Mouse (Mus musculus): ENCODE measurements at regions not wholly inside any gene's neighbourhood (a gene's known extent, or its start where the extent isn't known, plus 50 kb on each side); places are given as distances from the start of the nearest gene placed in this dataset.

DNA sequence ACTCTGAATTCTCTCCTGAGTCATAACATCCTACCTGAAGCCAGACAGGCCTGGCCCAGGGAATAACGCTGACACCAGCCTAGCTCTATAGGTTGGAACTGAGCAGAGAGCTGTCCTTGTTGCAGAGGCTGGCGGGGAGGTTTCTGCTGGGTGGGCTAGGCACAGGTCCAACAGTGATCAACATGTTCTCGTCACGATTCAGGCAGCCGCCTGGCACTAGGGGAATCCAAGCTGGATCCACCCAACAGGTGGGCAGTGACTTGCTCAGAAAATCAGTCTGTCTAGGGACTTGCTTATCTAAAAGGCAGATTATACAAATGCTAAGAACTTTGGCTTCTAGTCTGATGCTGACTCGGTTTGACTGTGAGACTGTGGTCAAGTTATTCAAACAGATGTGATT, 648.2 kb downstream of the Inhba start:
- in situ Hi-C loops (cut with MboI, MseI): loop anchor here (5.0 kb wide), 1 partner anchor 77 kb away; no protein-coding TSS in a partner anchor

DNA sequence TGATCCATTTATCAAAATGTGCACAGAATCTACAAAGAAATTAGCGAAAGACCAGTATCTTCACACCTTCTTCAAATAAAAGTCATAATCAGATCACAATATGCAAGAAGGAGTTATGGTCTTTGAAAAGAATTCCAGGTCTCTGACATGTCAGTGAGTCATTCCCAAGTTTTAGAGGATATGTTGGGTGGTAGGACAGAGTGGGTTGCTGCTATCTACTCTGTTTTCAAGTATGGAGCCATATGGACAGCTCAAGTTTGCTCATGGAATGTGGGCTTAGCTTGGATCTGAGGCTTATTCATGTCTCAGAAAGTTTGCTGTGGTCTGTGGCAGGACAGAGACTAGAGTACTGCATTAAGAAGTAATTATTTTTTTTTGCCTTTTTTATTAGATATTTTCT, 657.0 kb downstream of the Inhba start:
- in situ Hi-C loops (cut with MboI, MseI): no loop called here

DNA sequence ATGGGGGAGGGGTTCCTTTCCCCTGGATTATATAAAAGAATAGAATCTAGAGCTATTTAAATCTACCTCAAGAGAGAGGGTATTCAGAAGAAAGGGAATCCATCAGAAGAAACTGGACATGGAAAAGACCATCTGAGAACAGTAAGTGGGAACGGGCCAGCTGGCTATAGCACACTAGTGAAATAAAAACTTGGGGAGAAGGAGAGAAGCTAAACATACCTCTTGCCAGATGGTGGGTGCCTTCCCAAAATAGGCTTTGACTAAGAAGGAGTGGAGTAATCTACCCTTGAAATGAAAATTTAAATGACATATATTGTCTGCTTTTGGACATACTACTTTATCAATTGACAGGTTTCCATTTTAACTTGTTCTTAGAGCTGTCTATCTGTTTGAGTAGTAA, 657.6 kb downstream of the Inhba start:
- in situ Hi-C loops (cut with MboI, MseI): no loop called here

DNA sequence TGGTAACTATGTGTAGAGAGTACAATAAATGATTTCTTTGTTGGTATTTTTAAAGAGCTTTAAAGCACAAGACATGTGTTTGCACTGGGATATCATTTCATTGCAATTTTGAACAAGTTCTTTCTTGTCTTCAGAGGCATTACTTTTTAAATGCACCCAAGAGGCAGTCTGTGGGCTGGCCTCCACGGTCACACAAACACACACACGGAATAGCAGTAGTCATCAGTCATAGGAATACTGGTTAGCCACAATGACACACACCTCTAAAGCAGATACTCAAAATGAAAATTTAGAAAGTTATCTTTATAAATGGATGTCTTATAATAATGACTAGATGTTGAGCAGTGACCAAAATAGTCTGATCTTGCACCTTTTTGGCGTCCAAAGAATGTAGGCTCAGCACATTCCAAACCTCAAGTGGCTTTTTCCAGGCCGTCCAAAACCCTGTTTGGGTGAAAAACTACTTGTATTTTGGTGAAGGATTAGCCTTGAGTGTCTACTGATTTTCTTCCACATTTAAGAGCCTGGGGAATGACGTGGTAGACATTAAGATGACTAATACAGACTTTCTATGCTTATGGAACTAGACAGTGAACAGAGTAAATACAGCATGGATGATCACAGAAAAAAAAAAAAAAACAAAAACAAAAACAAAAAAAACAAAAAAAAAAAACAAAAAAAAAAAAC, 658.5 kb downstream of the Inhba start:
- in situ Hi-C loops (cut with MboI, MseI): no loop called here

DNA sequence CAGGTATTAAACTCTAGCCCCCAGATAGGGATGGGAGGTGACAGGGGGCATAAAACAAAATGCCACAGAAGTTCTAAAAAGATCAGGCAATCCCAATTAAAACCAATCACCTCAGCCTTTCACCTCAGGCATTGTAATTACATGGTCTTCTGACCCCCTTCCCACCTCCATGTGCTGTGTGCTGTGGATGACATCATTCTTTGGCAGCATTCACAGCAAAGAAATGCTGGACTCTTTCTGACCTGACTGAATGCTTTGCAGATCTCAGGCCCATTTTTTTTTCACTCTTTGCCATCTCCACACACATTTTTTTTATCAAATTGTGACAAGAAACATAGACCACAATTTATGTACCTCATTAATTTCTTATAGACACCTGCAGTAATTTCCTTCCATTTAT, 659.1 kb downstream of the Inhba start:
- in situ Hi-C loops (cut with MboI, MseI): no loop called here

DNA sequence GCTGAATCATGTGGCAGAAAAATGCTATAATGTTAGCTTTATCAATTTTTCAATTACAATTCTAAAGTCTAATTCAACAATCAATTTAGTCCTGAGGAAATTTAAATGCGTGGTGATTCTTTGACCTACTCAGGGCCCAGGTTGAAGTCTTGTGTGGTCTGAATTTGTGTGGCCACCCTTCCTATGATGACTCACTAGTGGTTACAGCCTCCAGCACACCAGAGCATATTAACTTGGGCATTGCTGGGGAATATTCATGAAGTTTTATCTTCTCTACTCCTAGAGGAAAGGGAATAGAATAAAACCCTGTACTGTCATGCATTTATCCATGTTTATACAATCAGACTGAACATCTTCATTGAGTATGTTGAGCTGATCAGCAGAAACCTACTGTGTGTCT, 665.2 kb downstream of the Inhba start:
- in situ Hi-C loops (cut with MboI, MseI): no loop called here

DNA sequence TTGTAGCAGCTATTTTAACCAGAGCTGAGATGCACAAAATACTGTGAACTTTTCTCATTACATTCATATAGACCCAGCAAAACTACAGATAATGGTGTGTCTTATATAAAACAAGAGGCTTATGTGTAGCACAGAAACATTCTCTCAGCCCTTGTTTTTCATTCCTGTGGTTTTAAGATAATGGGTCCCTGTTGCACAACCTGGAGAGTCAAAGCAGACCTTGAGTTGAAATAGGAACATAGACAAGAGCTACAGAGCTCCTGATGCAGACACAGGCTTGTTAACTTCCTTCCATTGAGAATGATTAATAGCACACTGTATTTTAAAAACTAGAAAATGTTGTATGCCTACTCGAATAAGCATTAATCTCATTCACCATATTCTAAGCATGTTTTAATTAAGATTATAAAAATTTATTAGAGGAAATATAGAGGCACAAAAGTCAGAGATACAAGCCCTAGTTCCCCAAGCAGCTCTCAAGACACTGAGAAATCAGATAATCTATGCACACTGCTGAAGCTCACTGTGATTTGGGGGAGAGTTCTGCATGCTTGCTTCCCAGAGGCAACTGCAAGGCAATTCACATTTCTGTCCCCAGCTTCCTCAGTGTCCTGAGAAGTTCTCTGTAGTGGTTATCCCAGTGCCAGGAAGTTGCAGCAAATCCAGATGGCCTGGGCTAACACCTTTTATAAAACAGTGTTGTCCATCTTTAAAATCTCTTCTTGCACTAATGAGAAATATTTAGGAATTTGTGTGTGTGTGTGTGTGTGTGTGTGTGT, 666.8 kb downstream of the Inhba start:
- in situ Hi-C loops (cut with MboI, MseI): no loop called here

DNA sequence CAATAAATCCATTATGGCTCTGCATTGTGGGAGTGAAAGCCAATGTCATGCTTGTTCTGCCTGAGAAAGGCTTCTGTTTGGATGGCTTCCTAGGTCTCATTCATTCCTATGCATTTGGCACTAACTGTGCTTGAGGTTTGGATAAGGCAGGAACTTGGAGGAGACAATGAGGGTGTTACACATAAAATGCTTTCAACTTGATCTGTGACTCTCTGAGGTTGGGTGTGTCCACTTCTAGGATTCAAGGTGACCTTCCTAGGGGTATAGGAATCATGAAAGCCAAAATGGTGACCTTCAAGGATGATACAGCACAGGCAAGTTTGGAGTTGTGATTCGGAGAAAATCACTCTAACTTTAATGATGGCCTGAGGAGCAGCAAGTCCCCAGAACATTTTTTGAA, 682.5 kb downstream of the Inhba start:
- in situ Hi-C loops (cut with MboI, MseI): no loop called here

DNA sequence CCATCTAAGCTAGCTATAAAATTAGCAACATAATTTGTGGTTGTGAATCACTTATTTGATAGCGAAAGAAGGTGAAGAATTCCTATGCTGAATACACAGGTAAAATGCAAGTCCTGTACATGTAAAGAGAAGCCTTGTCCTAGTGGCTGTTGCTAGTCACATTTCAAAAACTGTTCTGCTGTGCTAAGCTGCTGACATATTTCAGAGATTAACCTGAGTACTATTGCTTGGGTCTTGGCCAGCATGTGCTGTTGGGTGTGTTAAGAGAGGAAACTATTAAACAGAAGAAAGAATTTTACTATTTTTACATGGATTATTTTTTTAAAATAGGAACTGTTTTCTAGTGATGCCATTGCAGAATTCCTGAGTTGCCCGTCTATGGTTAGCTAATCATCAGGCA, 689.3 kb downstream of the Inhba start:
- in situ Hi-C loops (cut with MboI, MseI): no loop called here

DNA sequence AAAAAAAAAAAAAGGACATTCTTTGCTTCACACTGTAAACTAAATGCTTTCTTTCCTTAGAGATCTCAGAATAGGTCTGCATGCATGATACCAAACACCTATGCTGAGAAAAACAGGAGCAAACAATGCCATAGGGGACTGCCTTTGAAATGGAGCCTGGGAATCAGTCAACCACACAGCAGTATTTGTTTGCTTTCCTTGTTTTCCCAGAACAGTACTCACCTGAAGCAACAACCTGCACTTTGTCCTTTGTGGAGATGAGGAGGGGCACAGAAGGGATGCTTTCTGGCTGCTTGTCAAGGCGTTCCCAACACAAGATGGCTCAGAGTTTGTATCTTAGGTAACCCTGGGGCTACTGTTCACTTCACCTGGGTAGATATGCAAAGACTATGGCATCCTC, 690.5 kb downstream of the Inhba start:
- in situ Hi-C loops (cut with MboI, MseI): no loop called here

DNA sequence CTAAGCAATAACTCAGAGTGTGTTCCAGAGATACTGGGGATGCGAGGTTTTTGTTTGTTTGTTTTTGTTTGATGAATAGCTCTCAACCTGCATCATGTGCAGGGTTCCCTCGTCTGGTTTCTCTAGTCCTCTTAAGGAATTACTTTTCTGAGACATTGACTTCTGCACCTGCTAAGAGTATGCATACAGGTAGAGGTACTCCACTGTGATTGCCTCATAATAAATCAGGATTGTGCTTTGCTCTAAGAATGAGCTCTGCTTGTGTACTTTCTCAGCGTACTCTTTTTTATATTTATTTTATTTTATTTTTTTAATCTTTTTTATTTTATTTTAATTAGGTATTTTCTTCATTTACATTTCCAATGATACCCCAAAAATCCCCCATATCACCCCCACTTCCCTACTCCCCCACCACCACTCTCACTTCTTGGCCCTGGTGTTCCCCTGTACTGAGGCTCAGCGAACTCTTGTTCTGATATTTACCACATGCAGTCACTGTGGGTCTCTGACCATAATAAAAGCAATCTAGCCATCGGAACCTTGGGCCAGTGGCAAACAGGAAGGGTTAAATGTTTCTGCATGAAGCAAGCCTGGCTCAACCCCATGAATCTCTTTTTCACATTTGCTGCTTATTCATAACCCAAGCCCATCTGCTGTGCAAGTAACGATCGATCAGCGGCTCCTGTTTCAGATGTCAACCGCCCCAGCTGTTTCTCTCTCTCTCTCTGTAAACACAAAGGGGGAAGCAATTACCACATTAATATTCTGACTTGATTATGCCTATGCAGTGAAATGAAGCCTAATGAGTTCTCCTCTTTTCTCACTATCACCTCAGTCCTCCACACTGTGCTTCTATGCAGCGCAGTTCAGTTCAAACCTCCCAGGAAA, 693.8 kb downstream of the Inhba start:
- in situ Hi-C loops (cut with MboI, MseI): no loop called here

DNA sequence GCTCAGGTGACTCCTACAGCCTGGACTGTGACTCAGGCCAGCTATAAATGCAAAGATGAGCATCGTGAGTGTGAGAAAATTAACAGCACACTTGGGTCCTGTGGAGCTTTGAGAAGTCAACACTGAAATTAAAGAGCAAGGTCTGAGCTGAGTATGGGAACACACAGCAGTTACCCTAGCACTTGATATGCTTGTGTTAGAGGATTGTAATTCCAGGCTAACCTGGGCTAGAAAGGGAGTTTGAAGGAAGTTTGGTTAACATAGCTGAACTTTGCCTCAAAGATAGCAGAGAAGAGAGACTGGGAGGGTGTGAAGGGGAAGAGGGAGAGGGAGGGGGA, 694.4 kb downstream of the Inhba start:
- in situ Hi-C loops (cut with MboI, MseI): no loop called here

DNA sequence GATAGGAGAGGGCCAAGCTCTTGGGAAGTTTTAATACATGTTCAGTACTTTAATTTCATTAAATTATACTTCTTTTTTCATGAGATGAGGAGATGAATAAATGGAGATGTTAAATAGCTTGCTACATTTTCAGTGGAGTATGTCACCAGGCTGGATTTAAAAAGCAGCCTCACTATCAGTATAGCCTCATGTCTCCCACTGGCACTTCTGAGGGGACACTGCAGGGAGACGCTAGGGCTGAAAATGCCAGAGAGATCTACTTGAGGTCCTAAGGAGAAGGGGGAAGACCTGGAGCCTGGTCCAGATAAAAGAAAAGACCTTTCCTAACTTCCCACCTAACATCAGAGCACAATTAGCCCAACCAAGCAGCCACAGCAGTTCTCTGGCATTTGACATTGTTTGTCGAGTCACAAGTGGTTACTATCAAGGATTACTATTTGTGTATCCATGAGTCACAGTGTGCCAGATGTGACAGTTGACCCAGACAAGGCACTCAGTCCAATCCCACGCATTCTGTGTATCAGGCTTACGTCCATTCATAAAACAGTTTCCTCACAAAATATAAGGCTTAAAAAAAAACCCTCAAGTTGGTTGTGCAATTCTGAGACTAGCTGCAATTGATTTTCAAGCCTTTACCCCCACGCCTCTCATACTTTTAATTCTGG, 703.8 kb downstream of the Inhba start:
- in situ Hi-C loops (cut with MboI, MseI): no loop called here

DNA sequence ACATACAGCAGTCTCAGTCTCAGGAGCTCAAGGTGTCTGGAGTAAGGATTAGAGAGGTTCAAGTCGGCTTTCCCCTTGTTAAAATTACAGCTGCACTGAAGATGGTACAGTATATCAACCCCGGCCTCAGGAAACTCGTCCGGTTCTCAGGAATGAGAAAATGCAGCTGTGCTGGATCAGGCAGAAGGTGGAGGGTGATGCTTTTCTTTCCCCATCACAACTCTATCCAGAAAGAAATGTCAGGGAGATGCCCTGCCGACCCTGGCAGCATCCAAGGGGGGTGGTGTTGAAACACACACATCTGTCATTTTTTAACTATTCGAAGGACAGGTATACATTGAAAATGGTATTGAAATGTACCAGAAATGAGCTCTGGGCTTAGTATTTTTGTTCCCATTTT, 704.7 kb downstream of the Inhba start:
- in situ Hi-C loops (cut with MboI, MseI): no loop called here

DNA sequence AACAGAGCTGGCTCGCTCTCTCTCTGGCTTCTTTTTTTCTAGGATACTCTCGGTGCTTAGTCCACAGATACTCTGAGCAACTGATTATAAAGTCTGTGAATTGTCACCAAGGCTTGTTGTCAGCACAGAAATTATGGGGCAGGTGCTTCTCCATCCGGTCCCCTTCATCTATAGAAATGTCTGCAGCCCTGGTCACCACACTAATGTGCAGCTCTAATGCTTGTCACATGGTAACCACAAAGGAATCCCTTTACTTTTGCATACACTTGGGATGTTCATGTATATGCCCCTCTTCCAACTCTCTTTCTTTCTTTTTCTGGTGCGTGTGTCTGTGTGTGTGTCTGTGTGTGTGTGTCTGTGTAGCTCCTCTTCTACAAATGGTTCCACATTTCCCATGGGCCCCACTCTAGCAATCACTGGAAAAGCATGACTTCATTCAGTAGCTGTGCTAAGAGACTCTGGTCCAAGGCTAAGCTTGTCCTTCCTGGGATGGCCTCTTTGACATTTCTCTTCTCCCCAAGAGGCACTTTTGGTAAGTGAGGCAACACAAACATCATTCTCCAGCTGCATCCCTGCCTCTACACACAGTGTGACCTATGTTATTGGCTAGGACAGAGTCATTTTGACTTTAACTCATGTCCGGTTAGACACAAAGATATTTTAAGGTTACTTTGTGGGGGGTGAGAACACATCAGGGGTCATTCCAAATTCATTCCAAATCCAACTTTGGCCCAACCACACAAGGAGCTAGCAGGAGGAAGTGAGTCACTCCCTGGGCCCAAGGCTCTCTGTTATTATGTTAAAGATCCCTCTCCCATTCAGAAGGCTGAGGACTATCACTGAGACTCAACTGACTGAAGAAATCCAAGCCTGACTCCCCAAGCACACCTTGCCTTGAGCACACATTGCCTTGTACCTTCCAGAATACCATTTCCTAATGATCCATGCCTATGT, 705.4 kb downstream of the Inhba start:
- in situ Hi-C loops (cut with MboI, MseI): no loop called here

DNA sequence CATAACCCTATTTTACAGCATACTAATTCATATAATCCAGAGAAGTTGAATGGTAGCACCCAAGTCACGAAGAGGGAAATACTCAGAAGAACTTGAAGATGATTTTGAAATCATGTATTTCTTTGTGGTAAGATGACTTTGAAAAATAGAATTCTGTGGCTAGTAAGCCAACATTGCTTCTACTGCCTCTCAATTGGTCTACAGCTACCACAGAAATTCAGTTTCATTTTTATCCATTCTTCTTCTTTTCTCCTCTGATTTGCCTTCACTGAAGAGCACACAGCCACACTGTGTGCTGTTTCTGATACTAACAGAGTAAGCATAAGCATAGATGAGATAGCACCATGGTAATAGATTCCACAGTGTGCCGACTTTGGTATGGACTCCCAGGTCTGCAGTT, 708.4 kb downstream of the Inhba start:
- in situ Hi-C loops (cut with MboI, MseI): loop anchor here (10.0 kb wide), 1 partner anchor 165 kb away; no protein-coding TSS in a partner anchor

DNA sequence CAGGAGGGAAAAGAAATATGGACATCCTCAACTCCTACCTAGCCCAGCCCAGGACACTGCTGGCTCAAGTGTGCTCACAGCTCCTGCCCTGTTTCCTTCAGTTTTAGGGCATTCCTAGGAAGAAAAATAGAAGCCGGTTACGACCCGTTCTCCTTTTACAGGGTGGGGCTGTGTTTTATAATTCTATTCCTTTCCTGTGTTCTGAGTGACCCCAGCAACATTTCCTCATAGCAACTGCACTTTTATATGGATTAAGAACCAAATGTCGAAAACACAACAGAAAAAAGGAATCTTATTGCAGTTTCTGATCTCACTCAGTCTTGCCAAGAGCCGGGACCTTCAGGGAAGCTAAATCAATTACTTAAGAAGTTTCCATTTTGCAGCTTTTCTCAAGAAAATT, 713.7 kb downstream of the Inhba start:
- in situ Hi-C loops (cut with MboI, MseI): loop anchor here (10.0 kb wide), 1 partner anchor 171 kb away; no protein-coding TSS in a partner anchor

DNA sequence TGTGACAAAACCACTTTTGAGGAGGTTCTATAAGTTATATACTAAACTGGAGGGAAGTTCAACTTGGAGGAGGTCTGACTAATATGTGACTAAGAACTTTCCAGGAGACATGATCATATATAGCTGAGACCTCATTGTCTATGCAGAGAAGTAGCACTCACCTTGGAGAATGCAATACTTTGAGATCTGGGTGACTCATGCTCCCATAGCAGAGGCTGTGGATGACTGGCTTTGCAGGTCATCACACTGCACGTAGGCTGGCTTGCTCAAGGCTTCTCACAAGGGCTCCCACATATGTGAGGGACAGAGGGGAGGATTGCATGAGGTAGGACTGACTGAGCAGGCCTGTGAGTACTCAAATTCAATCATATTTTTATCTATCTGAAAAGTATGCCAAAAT, 726.7 kb downstream of the Inhba start:
- in situ Hi-C loops (cut with MboI, MseI): loop anchor here (5.0 kb wide), 1 partner anchor 81 kb away; no protein-coding TSS in a partner anchor

DNA sequence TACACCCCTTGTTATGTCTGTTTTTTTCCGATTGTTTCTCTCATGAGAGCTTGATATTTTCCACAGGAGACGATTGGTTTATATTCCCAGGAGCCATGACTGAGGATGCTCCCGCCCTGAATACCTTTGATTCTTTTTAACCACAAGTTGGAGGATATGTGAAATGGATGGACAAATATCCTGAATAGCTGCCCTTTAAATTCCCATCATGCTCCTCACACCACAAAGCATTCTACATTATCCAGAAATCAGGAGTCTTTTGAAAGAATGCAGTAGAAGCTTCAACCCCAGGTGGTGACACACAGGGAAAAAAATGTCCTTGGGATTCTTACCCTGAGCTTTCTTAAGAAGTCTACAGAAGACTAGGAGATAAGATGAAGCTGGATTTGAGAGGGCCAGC, 727.9 kb downstream of the Inhba start:
- in situ Hi-C loops (cut with MboI, MseI): loop anchor here (5.0 kb wide), 1 partner anchor 82 kb away; no protein-coding TSS in a partner anchor

DNA sequence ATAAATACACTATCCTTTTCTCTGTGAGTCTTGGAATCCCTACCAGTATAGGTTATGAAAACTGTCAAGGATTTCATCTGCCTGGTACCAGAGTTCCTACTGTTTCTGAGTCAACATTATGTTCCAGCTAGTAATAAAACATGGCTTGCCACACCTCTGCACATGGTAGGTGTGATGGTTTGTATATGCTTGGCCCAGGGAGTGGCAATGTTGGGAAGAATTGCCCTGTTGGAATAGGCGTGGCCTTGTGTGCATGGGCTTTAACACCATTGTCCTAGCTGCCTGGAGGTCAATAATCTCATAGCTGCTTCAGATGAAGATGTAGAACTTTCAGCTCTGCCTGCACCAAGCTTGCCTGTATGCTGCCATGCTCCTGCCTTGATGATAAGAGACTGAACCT, 732.6 kb downstream of the Inhba start:
- in situ Hi-C loops (cut with MboI, MseI): no loop called here

DNA sequence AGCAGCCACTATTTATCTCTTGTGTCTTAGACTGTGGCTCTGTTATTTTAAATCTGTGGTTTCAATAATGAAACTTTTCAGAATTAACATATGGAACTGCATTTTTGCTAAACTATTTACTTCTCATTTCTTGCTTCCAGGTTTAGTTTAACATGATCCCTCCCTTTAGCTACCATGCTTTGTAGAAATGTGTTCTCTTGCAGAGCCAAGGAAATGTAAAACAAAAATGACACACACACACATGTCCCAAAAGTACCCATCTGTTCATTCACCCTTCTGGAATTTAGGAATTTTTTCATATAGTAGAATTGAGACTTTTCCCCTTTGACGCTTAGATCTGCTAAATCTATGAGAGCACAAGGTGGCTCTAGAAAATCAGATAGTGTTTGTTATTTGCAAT, 734.0 kb downstream of the Inhba start:
- in situ Hi-C loops (cut with MboI, MseI): no loop called here

Measured in T-helper 1 cell (primary cell).